Mouse (Mus musculus) NIH3T3 (cell line): ENCODE data around the gene Ppm1n.

Source experiments
- DNase-seq: peaks from one replicate; pipeline ENCODE4 v3.0.0-alpha.2; 2012; ENCODE audit warnings: low read depth

Gene Ppm1n

DNA sequence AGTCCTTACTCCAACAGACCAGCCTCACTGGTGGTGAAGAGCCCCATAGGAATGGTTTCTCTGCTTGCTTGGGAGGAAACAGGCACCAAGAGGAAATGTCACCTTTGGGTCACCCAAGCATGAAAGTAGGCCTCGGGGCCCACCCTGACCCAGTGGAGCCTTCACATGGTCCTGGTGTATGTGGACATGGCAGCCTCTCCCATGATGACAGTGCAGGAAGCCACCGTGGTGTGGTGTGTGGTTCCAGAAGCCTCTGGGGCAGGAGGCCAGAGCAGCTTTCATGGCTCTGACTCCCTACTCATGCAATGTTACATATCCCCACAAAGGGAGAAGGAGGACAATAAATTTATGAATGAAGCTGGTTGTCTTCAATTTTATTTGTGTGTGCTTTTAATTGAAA, 32.4 kb downstream of the Ppm1n start:
- DNase-seq, result no peak

DNA sequence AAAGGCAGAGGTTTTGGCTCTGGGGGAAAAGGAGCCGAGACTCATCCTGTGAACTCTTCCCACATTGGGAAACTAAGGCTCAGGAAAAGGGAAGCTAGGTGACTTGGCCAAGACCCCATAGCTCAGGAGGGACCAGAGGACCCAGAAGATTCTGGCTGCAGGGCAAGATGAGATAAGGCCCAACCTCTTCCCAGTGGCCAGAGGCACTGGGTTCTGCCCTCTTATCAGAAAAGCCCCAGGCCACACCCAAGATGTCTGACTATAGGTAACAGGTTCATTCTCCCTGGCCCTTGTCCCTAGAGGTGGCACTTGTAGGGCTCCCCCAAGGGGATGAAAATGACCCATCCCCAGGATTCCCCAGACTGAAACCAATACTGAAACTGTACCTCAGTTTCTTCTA, 33.0 kb downstream of the Ppm1n start:
- DNase-seq, result no peak

DNA sequence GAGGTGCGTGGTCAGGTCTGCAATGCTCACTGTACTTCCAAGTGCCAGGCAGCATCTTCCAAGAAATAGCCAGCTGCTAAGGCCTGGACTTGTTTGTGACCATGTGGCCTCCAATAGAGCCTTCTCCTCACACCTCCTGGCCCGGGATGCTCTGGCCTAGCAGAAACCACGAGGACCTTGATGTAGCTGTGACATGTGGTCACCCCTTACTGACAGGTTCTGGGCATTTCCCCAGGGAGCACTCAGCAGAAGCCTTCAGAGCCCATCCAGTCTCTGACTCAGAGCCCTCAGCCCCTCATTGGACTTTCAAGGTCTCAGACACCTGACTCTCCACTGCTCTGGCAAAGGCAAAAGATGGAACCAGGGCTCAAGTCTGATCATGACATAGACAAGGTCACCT, 34.8 kb downstream of the Ppm1n start:
- no peak for DNase-seq

DNA sequence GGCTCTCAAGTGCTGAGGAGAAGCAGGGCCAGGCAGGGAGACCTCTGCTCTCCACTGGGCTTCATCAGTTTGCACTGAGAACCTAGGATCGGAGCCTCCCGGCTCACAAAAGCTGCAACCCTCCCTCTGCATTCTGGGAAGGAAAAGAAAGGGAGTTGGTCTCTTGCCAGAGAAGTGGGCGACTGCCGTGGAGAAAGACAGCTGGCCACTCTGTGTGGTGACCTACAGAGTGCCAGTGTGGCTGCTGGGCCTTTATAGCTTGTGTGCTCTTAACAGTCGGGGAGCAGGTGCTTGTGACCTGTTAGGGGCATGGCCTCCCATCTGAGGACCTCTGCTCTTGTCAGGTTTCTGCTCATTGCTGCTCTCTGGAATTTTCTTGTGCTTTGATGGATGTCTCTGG, 36.0 kb downstream of the Ppm1n start:
- no peak for DNase-seq

DNA sequence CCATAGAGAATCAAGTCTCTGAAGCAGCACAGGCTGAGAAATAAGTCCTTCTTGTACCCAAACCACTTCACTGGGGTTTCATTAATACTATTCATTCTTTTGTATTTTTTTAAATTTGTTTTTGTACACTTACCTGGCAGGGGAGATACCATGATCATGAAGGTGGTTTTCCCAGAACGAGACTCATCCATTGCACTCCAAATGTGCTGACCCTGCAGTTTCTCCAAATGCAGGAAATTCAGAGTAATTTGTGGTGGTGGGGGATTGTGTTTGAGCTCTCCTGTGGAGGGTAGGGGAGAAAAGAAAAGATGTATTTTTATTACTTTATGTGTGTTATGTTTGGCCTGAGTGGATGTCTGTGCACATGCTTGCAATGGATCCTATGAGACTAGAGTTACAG, 37.9 kb downstream of the Ppm1n start:
- no peak for DNase-seq

DNA sequence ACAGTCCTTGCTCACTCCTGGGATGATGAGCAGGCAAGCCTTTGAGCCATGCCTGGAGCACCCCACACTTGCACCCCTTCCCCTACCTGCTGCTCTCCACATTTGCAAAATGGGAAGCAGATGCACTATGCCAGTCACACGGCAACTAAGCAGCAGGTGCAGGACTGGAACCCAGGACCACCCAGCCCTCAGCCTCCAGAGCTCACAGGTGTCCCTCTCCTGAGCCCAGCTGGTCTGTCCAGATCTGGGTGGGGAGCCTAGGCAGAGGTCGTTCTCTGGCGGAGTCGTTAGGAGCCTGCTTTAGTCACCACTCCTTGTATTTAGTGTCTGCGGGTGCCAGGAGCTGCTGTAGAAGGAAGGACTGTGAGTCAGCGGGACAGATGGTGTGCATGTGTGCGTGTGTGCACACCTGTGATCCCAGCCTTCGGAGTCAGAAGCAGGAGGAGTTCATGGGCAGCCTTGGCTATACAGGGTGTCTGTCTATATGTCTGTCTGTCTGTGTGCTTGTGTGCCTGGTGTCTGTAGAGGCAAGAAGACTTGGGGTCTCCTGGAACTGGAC, 38.9 kb downstream of the Ppm1n start:
- no peak for DNase-seq

DNA sequence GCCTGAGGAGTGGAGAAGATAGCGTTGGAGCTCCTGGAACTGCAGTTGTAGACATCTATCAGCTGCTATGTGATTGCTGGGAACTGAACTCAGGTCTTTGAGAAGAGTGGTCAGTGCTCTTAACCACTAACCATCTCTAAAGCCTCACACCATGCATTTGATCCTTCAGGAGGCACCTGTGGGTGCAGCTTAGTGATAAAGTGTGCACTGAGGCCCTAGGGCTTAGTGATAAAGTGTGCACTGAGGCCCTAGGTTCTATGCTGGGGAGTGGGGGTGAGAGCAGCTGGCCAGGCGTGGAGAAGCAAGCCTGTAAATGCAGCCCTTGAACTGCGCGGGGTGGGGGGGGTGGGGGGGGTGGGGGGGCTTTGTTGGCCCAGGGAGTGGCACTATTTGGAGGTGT, 39.9 kb downstream of the Ppm1n start:
- no peak for DNase-seq

DNA sequence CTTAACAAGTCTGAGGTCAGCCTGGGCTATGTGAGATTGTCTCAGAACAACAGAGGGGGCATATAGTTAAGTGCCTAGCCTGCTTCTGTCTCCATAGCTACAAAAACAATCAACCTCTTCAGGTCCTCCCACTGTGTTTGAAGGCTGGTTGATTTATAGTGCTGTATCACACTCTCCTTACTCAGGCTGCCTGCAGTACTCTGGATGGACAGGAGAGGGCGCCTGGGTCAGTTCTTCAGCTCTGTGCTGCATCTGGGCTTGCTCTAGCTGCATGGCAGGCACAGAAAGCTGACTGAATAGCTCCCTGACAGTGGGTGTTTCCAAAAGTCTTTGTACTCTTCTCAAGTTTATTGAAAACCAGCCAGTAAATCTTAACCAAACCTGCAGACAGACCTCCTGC, 40.4 kb downstream of the Ppm1n start:
- DNase-seq, result peak; percentile 96

DNA sequence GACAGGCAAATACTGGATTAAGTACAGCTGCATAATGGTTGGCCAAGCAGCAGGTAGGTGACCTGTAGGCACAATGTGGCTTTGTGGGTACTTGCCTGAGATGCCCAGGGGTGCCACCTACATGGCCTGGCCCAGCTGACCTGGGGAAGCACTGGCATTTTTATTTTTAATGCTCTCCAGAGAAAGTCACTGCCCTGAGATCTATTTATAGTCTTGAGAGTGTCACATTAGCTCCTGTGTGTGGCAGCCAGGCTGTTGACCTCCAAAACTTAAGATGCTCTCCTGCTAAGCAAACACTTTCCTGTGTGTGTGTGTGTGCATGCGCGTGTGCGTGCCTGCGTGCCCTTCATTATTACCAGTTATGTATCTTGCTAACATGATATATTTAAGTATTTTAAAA, 41.5 kb downstream of the Ppm1n start:
- DNase-seq, result no peak

DNA sequence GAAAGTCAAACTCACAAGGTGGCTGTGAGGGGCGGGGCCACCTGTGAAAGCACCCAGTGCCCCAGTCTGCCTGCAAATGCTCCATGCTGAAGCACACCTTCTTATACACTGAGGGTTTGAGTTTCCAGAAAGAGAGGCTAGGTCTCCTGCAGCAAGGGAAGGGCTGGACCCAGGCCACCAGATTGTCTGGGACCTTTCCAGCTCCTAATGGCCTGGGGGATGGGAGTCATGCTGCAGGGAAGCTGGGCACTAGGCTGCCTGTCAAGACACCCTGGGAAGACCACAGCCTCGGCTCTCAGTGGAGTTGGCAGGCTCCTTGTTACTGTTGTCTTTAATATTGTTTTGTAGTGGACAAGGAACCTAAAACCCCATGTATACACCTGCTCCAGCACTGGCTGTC, 43.5 kb downstream of the Ppm1n start:
- no peak for DNase-seq

DNA sequence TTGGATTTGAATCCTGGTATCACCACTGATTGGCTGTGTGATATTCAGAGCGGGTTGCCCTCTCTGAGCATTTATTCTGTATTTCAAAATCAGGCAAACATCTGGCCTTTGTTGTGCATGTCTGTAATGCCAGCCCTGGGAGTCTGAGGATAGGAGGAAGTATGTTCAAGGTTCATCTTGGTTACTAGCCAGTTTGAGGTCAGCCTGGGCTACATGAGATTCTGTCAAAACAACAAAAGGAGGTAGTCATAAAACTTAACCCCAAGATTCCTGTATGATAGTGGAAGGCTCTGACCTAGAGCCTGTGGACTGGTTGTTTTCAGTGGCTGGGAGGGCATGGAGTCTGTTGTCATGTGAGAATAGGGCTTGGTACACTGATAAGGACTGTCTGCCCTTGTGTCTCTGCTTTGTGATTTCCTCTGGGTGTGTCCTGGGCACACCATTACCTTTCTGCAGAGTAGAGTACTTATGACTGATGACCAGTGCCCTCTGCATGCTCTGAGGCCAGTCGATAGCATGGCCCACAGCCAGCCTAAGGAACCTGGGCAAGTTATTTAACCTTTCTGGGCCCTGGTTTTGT, 44.7 kb downstream of the Ppm1n start:
- DNase-seq, result no peak

DNA sequence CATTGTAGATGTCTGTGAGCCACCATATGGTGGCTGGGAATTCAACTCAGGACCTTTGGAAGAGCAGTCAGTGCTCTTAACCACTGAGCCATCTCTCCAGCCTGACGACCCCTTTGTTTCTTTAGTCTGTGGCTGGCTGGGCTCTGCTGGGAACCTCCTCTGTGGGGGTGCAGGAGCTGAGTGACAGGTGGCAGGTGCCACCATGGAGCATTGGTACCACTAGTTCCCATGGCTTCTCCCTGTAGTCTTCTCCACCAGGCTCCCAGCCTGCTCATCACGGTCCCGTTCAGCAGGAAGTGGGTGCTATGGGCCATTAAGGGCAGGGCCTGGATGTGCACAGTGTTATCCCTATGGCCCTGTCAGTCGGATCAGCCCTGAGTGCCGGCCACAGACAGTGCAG, 45.2 kb downstream of the Ppm1n start:
- DNase-seq, result no peak

DNA sequence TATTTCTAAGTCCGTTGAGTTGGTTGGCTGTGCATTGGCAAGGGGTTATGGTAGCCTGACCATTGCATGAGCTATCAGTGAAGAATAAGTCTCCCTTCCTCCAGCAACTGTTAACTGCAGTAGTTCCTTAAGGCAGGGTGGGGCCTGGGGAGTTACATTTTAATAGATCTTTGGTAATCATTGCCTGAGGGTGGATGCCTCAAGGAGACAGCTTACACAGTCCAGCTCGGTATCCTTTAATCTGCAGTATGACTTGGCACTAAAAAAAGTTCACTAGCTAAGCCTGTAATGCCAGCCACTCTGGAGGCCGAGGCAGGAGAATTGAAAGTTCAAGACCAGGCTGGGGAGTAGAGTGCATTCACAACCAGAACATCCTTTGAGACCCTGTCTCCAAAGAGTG, 48.0 kb downstream of the Ppm1n start:
- DNase-seq, result no peak

DNA sequence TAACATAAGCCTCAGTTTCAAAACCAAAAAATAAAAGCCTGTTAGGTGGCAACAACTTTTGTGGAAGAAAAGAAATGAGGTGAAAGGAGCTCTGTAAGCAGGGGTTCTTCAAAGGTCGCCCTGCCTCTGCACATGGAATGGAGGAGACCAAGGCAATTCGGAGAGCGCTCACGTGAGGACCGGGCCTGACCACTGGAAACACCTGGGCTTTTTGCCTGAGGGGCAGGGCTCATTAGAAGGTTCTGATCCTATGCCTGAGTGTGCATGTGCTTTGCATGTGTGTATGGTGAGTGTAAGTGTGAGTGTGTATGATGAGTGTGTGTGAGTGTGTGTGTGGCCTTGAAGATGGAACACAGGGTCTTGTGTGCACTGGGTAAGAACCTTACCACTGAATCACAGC, 49.0 kb downstream of the Ppm1n start:
- no peak for DNase-seq

DNA sequence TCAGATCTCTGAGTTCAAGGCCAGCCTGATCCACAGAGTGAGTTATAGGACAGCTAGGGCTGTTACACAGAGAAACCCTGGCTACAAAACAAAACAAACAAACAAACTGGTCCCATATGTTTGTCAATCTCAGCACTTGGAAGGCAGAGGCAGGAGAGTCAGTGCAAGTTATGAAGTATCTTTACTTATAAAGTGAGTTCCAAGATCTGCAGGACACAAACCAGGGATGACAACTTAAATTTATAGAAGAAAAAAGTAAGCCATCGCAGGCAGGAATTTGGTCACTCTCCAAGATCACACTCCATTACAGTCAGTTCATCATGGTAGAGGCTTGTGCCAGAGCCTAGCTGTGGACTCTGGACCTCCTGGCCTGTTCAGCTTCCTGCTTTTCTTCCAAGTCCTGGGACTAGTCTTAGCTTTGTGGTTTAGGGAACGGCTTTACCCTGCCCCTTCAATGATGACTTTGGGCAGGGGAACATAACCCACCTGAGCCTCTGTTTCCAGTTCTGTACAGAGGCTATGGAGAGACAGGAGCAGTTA, 49.8 kb downstream of the Ppm1n start:
- DNase-seq, result no peak

DNA sequence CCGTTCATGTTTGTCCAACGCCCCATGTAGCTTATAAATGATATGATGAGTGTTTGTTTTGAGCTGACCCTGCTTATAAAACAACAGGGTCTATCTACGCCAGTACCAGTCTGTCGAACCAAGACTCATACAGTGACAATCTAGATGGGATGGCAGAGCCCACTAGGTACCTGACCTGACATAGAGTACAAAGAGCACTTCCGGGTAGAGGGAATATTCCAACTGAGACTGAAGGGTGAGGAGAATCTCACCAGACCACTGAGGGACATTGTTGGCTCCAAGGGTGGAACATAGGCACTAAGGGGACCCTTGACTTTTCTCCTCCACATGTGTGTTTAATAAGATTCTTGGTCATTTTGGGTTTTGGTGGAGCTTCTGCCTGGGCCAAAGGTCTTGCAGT, 50.5 kb downstream of the Ppm1n start:
- no peak for DNase-seq

DNA sequence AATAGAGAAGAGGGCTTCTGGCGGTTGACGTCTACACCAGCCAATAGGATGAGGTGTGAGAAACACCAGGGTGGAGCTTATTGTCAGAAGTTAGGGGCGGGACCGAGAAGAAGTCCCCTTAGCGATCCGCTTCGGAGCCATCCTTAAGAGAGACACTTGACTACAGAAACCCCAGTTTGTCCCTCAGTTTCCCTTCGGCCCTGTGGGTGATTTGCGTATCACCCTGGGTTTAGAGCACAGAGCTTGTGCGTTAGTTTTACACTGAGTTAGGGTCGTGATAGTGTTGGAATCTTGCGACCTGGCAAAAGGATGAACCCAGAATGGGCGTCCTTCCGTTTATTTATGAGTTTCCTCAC, 51.1 kb downstream of the Ppm1n start:
- no peak for DNase-seq

DNA sequence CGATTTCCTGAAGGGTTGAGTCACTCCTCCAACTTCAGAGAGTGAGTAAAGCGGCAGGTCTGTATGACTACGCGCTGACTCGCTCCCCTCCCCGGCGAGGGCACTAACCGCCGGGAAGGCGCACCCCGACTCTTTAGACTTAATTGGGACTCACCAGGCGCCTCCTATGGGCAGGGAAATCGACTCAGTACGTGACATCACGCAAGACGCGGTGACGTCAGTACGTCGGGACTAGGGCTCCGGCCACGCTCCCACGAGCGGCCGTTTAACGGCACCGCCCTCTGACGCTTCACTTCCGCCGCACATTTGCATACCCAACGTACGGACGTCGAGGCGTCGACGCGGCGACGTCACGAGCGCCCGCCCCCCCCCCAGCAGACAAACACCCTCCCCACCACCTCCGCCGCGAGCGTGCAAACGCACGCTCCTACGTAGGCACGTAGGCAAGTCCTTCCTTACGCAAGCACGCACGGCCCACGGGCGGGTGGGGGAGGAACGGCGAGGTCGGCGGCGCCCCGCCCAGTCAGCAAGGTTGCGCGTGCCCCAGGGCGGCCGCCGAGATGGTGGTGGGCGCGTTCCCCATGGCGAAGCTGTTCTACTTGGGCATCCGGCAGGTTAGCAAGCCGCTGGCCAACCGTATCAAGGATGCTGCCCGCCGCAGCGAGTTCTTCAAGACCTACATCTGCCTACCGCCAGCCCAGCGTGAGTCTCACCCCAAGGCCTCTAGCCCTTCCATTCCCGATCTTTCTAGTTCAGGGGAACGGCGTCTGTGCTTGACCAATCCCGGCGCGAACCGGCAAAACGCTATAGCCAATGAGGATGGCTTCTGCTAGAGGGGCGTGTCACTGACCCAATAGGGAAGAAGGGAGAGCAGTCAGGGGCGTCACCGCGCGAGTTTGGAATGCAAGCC, 51.7 kb downstream of the Ppm1n start, which contains the start of gene Opa3:
Gene Opa3, plus strand, starts transcription at position 452 of the 910 bp plus-strand sequence.
- DNase-seq, result peak; percentile 100

DNA sequence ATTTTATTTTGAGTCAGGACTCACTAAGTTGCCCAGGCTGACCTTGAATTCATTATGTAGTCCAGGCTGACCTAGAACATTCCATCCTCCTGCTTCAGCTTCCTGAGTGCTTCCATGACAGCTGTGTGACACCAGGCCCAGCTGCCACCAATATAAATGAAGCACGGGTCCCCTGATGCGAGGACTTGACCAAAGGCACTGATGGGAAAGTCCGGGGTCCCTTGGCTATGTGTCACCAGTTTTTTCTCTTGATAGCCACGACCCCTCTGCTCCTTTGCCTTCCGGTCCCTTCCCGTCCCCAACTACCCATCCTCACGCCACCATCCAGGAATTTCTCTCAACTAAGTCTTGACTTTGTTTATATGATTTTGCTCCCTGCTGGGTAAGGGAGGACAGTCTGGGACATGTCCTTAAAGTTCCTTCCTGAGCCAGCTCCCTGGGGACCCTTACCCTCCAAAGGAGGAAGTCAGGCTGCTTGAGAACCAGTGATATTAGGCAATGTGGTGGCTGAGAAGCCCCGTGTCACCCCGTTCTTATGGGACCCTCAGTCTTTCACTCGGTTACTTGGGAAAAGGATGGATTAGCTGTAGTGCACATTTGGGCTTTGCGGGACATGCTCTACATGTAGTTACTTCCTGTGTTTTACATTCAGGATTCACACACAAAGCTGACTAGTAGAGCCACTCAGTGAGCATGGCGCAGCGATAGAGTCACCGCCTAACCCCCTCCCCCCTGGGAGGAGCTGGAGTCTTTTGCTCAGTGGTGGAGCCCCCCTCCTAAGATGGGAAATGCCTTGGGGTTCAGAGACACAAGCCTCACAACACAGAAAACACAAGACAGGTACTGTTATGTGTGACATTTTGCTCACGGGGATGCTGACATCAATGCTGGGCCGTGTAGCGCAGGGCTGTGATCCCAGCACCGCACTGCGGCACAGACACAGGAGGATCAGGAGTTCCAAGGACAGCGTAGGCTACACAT, 52.8 kb downstream of the Ppm1n start:
- DNase-seq, result peak; percentile 78
